Mouse (Mus musculus) ES-Bruce4 (cell line): Measurements from ENCODE around the gene Mstn.

Experiments
- CTCF ChIP-seq: IDR thresholded peaks from one replicate; pipeline ENCODE4 v1.8.1; 2011; ENCODE audit warnings: low read depth, low read length
- EP300 ChIP-seq: IDR thresholded peaks from 2 replicates; pipeline ENCODE4 v1.6.1; 2011; ENCODE audit warnings: low read depth, low read length; ENCODE audit not compliant: insufficient read depth
- POLR2A ChIP-seq: IDR thresholded peaks from one replicate; pipeline ENCODE4 v1.8.1; 2011; ENCODE audit warnings: low read length; ENCODE audit not compliant: insufficient read depth

- no peak for TF ChIP-seq CTCF
- no peak for TF ChIP-seq EP300
- no peak for TF ChIP-seq POLR2A
These were observed 24.6 kb downstream of the Mstn start for GRCm38 (mm10) chr1:53085991-53086390.
